Mouse (Mus musculus) adrenal gland, adult 18-20 months (tissue): ENCODE measurements at regions not wholly inside any gene's neighbourhood (a gene's known extent, or its start where the extent isn't known, plus 50 kb on each side); places are given as distances from the start of the nearest gene placed in this dataset.
A peak's percentile ranks its signal among the peaks of the same experiment; 100 is the strongest.

ENCODE experiments used
- DNase-seq, 2 experiments: peaks; one replicate each; pipeline ENCODE4 v3.0.0; 2021 to 2022; ENCODE audit warnings: low spot score in 2 of 2

GRCm38 (mm10) chrX:136321692-136322091 lies 51.6 kb downstream of the Bex3 start:
- DNase-seq: peak; percentile 36 to 44

- DNase-seq: no peak
Observed at GRCm38 (mm10) chrX:136365809-136366208, 95.8 kb downstream of the Bex3 start.
